Mouse (Mus musculus) thymus, postnatal 14 days (tissue): Measurements from ENCODE around the gene Pla2g4c.
A peak's percentile ranks its signal among the peaks of the same experiment; 100 is the strongest.
"Not testable (repeated sequence)": the region's sequence is repeated elsewhere in the genome, so short reads cannot be mapped to it uniquely, and the experiment has no call there.

Source experiments
- DNase-seq: peaks from one replicate; pipeline ENCODE4 v3.0.0; 2021

Pla2g4c gene

GRCm38 (mm10) chr7:13324316-13324715, at the start of gene Pla2g4c:
TSS of gene Pla2g4c (plus strand) at chr7:13324655.
- DNase-seq = no peak

GRCm38 (mm10) chr7:13277081-13277480, 47.4 kb upstream of the Pla2g4c start, which contains the start of gene Lig1:
TSS of gene Lig1 (plus strand) at chr7:13277283.
- peak; percentile 14 for DNase-seq

GRCm38 (mm10) chr7:13277833-13278232, 46.6 kb upstream of the Pla2g4c start:
- DNase-seq = no peak

GRCm38 (mm10) chr7:13278308-13278891, 46.1 kb upstream of the Pla2g4c start, which contains the start of gene Zswim9:
TSS of gene Zswim9 (minus strand) at chr7:13278721.
- peak; percentile 95 for DNase-seq

GRCm38 (mm10) chr7:13278957-13279356, 45.5 kb upstream of the Pla2g4c start:
- DNase-seq = not testable (repeated sequence)

GRCm38 (mm10) chr7:13288621-13289020, 35.8 kb upstream of the Pla2g4c start:
- DNase-seq = peak; percentile 24

- DNase-seq = no peak
These were observed 34.3 kb upstream of the Pla2g4c start for GRCm38 (mm10) chr7:13290041-13290675.

GRCm38 (mm10) chr7:13291370-13291769, 33.1 kb upstream of the Pla2g4c start:
- DNase-seq = no peak

GRCm38 (mm10) chr7:13293878-13294855, 30.3 kb upstream of the Pla2g4c start:
- no peak for DNase-seq

- no peak for DNase-seq
These were observed 29.2 kb upstream of the Pla2g4c start for GRCm38 (mm10) chr7:13295256-13295655.

- DNase-seq = no peak
These were observed 26.8 kb upstream of the Pla2g4c start for GRCm38 (mm10) chr7:13297636-13298035.

GRCm38 (mm10) chr7:13298821-13299220, 25.6 kb upstream of the Pla2g4c start:
- no peak for DNase-seq

- DNase-seq = no peak
These were observed 22.8 kb upstream of the Pla2g4c start for GRCm38 (mm10) chr7:13301643-13302042.

- DNase-seq = peak; percentile 71
These were observed 21.7 kb upstream of the Pla2g4c start for GRCm38 (mm10) chr7:13302780-13303179.

GRCm38 (mm10) chr7:13303372-13303771, 21.1 kb upstream of the Pla2g4c start:
- DNase-seq = no peak

GRCm38 (mm10) chr7:13309407-13309806, 15.0 kb upstream of the Pla2g4c start:
- no peak for DNase-seq

- DNase-seq = no peak
These were observed 13.8 kb upstream of the Pla2g4c start for GRCm38 (mm10) chr7:13310493-13311199.

GRCm38 (mm10) chr7:13311401-13311800, 13.1 kb upstream of the Pla2g4c start:
- DNase-seq = no peak

- DNase-seq = no peak
These were observed 10.3 kb upstream of the Pla2g4c start for GRCm38 (mm10) chr7:13314095-13314597.

GRCm38 (mm10) chr7:13321424-13321823, 3.0 kb upstream of the Pla2g4c start:
- DNase-seq = no peak

- no peak for DNase-seq
These were observed 6.1 kb downstream of the Pla2g4c start for GRCm38 (mm10) chr7:13330575-13330974.

GRCm38 (mm10) chr7:13355943-13356342, 31.5 kb downstream of the Pla2g4c start:
- DNase-seq = no peak
